Mouse (Mus musculus) heart, postnatal 14 days (tissue): ENCODE results near the gene Chrnb2. TPM values are rescaled to one million over a fixed set of nuclear protein-coding genes. Genes with fewer than 3 reads are reported as not detected.
"Not testable (repeated sequence)": the region's sequence is repeated elsewhere in the genome, so short reads cannot be mapped to it uniquely, and the experiment has no call there.

Experiments used
- DNase-seq, 2 experiments: peaks; one replicate each; pipeline ENCODE4 v3.0.0; 2021 to 2022
- intact Hi-C: fragments of 180-260 bp; cut with DNase I; formaldehyde crosslinking; loops from one replicate; pipeline ENCODE4 v1.15.1; 2025
- long read RNA-seq, 2 experiments: library from polyadenylated mRNA; stranded (forward); transcript quantifications; one replicate each; pipeline ENCODE4 v2.0.0; 2021
- total RNA-seq, 2 experiments: library from RNA; stranded (reverse); gene quantifications; 2 replicates each; pipeline ENCODE4 v1.2.3; 2021

Gene Chrnb2
- under 1 TPM; 0.20 to 0.29 TPM for total RNA-seq
- long read RNA-seq, experiment 1 = 0 reads
- long read RNA-seq, experiment 2 = 0 reads

DNA sequence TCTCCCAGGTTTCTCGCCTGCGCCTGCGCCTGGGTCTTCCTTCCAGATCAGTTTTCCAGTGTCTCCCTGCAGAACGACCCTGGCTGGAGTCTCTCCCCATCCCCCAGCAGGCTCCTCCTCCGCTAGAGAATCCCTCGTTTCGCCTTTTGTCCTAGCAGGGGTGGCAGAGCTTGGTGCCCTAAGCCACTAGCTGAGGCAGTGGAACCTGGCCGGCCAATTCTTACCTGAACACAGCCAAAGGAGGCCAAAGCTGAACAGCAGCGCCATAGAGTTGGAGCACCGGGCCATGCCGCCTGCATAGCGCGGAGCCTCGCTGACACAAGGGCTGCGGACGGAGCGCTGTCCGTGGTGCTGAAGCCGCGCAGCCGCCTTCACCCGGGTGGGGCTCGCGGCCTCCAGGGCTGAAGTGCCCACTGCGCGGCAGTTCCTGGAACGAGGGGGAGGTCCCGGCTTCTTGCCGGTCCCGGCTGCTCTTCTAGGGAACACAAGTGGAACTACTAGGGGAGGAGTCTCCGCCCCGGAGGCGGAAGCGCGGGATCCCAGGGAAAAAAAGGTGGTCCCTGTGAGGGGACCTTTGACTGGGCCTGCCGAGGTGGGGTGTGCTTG is at the start of gene Chrnb2:
Gene Chrnb2, minus strand, starts transcription at position 514 of the 606 bp plus-strand sequence.
- intact Hi-C loops = no loop called here
- DNase-seq = peak; percentile 87 to 91

DNA sequence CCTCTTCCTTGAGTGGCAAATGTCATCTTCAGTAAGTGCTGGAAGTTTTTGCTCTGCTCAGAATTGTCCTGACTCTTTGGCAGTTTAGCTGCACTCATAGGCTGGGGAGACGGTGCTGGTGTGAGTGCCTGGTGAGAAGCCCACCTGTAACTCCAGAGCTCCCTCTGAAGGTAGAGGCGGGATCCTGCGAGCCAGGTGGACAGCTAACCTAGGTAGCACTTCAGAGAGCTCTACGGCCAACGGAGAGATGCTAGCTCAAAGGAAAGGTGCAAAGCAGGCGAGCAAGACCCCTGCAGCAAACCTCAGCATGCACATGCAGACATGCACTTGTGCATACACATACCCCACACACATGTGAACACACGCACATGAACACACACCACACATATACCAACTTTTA is 49.6 kb upstream of the Chrnb2 start:
- no peak for DNase-seq
- intact Hi-C loops = no loop called here

DNA sequence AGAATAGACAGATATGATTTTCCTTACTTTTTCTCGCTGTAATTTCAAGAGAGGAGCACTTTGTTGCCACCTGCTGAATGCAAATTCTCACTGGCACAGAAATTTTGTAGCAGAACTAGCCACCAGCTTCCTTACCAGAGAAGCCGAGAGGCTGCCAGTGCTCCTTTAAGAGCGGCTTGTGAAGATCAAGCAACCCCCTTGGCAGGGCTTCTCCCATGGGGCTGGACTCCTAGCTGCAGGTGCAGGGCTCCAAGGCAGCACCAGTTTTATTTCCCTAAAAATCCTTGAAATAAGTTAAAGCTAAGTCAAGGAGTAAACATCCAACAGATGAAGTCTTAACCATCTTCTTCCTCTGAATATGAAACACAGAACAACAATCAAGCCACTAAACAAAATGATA is 47.7 kb upstream of the Chrnb2 start:
- DNase-seq = no peak
- intact Hi-C loops = no loop called here

DNA sequence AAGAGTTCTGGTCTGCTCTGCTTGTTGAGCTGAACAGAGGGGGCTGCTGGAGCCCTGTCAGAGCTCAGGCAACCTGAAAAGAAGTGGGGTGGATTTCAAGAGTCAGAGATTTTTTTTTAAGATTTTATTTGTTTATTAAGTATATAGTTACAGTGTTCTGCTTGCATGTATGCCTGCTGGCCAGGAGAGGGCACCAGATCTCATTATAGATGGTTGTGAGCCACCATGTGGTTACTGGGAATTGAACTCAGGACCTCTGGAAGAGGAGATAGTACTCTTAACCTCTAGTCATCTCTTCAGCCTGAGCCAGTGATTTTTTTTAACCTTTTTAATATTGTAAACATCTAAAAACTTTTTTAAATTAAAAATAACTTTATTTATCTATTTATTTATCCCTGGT is 46.4 kb upstream of the Chrnb2 start:
- intact Hi-C loops = no loop called here
- DNase-seq = no peak

DNA sequence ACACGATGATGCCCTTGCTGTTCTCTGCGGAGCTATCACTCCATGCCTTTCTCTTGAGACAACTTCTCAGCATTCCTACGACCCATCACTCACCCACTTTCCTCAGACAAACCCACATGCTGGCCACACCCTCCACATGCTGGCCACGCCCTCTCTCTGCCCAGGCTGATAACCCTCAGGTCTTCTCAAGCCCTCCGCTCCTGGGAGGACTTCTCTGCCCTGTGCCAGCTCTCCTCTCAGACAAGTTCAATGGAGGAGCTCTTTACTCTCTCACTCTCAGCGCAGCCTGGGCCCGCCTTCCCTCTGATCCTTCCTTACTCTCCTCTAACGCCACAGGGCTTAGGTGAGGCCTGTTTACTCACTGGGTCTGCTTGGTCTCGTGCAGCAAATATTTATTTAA is 44.2 kb upstream of the Chrnb2 start:
- intact Hi-C loops = no loop called here
- DNase-seq = no peak

DNA sequence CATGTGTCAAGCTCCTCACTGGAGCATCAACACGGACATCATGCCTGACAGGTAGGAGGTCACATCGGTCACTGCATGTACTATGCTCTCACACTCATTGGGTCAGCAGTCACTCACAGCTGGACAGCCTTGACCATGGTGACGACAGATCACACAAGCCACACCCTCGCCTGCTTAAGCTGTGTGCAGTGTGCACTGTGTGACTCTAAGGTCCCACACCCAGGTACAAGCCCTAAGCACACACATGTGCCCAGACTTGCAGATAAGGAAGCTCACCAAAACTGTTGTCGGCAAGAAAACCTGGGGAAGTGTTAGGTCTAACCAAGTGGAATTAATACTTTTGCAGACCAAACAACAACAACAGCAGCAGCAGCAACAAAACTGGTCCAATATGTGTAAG is 43.4 kb upstream of the Chrnb2 start:
- intact Hi-C loops = no loop called here

DNA sequence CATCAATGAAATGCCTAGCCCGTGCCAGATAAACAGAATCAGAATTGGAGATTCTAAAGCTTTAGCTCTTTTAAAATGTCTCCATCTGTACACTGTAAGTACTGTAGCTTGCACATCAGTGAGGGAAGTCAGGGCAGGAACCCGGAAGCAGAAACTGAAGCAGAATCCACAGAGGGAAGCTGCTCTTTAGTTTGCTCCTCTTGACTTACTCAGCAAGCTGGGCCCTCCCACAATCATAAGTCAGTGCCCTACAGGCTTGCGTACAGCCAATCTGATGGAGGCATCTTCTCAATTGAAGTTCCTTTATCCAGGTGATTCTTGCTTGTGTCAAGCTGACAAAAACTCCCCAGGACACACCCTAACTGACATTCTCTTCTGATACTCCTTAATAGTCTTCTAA is 42.7 kb upstream of the Chrnb2 start:
- intact Hi-C loops = no loop called here
- DNase-seq = no peak

More for the DNA sequence above, 43.4 kb upstream of the Chrnb2 start:
- DNase-seq = no peak

DNA sequence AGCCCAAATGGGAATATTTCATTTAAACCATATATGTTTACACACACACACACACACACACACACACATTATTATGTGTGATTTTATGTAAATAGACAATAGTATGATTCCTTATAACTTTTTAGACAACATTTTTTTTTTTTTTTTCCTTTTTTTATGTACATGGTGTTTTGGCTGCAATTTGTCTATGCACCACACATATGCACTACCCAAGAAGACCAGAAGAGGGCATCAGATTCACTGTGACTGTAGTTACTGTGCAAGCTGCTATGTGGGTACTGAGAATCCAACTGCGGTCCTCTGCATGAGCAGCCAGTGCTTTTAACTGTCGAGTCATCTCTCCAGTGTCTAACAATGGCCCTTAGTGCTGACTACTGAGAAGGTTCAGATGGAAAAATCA is 42.3 kb upstream of the Chrnb2 start:
- DNase-seq = no peak
- intact Hi-C loops = no loop called here

DNA sequence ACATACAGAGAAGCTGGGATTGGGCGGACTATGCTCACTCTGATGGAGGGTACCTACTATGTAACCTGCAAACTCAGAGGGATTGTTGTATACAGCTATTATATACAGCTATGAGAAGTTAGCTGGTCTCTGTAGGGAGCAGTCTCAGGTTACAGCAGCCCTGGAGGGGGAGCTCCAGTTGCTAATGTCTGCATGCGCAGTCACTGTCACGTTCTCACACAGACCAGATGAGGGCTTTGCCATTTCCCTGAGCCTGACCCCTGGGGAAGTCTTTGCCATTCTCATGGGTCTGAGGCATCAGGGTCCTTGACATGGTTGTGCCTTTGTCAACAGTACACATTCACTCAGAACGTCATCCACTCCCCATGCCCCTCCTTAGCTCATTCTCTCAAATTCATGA is 40.7 kb upstream of the Chrnb2 start:
- intact Hi-C loops = no loop called here
- DNase-seq = no peak

DNA sequence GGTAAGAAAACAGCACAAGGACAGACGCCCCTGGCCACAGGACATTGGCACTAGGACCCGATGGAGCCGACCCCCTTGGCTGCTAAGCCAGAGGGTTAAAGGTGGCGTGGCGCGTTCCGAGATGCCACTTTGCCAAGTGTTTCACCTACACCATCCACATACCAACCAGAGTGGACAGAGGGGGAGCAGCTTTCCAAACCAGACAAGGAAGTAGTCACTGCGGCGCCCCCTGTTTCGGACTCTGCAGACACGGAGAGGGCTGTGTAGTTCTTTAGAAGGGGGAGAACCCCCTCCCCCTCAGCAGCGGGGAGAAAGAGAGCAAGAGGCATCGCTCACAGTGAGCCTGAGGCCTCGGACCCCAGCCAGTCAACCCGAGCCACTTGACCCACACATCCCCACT is 38.4 kb upstream of the Chrnb2 start:
- no peak for DNase-seq
- intact Hi-C loops = no loop called here

DNA sequence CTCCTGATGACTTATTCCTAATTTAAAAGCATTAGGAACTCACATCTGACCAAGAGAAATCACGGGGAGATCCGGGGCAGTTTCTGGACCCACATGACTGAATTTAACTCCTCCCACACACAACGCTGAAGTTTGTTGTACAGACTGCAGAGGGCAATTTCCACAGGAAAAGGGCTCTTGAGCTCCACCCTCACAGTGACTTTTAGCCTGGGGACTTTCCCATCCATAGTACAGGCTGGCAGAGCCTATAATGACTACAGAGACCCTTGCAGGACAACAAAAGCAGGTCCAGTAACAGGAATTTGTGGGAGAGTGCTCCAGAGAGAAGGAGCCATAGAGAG is 37.0 kb upstream of the Chrnb2 start:
- intact Hi-C loops = no loop called here
- DNase-seq = no peak

DNA sequence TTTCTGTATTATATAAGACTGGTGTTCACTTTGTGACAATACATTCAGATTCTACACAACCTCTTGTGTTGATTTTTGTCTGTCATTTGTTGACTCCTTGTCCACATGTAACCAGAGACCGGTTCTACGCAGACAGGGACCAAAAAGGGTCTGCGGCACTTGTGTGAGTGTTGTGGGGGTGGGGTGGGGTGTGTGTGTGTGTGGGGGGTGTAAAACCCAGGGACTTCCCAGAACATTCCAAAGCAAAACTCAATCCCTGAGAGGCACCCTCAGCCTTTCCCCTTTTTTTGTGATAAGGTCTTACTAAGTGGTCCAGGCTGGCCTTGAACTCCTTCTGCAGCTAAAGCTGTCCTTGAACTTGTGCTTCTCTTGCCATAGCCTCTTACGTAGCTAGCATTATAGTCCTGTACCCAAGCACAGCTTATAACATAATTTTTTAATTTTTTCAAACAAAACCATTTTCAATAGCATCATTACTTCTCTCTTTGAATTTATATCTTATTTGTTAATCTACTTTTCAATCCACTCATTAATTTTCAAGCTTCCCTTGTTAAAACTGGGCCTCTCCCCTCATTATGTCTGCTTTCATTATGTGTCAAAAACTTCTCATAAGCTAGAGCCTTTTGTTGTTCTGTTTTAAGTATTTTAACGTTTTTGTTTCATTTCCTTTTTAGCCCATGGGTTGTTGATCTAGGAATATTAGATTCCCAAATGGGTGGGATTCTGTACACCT is 36.5 kb upstream of the Chrnb2 start:
- no peak for DNase-seq
- intact Hi-C loops = no loop called here

DNA sequence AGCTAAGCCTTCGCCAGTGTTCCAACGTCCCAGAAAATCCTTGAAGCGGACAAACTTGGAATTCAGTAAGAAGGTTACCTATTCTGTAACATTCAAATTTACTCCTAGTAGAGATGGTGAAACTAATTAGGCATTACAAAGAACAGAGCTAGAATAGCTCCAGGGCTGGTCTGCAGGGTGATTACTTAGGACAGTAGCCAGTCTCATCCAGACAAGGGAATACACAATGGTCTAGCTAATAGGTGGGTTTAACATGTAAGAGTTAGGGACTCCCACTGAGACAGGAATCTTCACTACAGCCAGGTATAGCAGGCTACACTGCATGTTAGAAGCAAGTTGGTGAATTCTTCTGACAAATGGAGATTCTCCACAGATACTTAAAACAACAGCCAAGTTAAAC is 35.6 kb upstream of the Chrnb2 start:
- intact Hi-C loops, DNase-seq: not testable (repeated sequence)

DNA sequence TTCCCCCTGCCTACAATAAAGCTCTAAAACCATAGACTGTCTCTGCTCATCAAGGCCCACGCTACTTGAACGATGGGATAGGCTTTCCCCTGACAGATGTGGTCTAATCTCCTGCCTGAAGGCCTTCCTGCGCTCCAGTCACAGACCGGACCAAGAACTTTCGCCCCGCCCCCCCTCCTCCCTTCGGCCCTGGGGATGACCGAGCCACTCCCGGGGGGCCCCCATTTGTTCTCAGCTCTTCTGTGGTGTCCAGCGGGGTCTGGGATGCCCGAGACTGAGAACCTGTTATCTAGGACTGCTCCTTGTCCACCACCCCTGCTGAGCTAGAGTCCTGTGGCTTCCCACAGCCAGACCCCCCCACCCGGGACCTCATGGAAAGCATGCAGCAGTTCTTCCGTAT is 35.0 kb upstream of the Chrnb2 start:
- DNase-seq = no peak
- intact Hi-C loops = no loop called here

DNA sequence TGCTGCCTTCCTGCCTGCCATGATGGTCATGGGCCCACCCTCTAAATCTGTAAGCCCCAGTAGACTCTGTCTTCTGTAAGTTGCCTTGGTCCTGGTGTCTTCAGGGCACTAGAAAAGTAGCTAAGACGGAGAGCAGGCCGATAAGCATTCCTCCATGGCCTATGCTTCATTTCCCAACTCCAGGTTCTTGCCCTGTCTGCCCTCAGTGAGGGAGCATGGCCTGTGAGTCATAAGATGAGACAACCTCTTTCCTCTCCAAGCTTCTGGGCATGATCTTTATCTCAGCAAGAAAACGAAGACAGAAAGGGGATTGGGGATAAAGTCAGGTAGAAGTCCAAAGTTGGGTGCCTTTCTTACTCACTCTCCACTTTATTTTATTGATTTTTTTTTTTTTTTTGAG is 34.1 kb upstream of the Chrnb2 start:
- no peak for DNase-seq
- intact Hi-C loops = no loop called here

DNA sequence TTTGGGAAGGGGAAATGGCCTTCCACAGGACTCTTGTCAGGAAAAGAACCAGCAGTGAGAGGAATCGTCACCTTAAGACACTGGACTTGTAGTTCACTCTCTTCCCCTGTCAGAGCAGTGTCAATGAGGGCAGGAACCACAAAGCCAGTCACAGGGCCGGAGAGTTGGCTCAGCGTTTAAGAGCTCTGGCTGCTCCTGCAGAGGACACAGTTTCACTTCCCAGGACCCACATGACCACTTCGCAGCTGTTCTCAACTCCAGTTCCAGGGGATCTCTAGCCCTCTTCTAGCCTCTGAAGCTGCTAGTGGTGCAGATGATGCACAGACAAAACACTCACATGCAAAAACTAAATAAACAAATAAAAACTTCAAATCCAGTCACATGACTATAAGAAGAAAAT is 31.9 kb upstream of the Chrnb2 start:
- intact Hi-C loops = no loop called here
- DNase-seq = peak; percentile 17 to 27

DNA sequence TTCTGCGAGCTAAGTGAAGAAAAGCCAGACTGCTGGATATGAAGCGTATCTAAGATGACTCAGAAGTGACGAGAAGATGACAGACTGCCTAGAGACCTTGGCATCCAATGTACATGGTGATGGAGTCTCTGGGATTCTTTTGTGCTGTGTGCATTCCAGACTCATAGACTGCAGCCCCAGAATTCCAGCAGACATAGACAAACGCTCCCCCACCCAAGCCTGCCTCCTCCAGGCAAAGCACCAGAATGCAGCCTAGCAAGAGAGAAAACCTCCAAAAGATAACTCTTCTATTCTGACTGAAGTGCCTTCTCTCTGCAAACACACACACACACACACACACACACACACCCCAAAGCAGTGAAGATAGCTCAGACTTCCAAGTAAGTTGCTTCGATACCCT is 31.3 kb upstream of the Chrnb2 start:
- no peak for DNase-seq

DNA sequence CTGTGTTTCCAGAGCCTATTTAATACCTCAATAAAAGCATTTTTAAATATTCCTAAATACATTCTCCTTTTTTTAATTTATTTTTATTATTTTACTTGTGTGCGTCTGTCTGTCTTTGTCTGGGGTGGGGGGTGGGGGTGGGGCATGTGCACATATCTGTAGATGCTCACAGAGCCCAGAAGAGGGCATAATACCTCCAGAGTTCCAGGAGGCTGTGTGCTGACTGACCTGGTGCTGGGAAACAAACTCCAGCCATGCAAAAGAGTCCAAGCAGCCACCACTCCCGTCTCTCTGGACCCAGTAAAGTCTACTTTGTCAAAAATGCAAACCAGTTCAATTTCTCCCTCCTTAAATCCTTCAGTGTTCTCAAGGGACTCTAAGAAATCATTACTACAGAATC is 30.2 kb upstream of the Chrnb2 start:
- intact Hi-C loops = no loop called here
- DNase-seq = no peak

More for the DNA sequence above, 31.3 kb upstream of the Chrnb2 start:
- intact Hi-C loops = no loop called here

DNA sequence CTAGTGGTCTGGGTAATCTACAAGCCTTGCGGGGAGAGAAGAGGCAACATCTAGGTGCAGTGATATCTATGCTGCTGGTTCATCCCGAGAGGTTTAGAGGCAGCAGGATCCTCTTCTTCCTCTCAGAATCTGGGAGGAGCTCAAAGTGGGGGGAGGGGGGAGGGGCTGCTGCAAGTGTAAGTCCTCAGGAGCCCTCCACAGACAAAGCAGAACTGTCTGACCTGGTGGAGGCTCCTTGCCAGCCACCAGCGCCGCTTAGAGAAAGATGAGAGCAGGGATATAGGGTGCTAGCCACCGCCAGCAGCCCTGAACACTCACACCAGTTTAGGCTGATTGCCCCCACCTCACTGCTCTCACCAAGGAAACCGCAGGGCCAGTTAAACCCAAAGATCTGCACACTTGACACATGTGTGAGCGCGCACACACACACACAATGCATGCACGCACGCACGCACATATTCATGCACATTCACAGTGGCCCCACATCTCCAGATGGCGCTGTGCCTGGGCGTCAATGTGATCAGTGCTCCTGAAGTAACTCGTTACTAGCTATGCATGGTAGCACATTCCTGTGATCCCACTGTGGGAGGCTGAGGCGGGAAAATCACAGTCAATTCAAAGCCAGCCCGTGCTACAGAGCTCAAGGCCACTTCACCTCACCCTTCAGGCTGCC is 24.4 kb upstream of the Chrnb2 start:
- intact Hi-C loops = no loop called here
- DNase-seq = no peak

DNA sequence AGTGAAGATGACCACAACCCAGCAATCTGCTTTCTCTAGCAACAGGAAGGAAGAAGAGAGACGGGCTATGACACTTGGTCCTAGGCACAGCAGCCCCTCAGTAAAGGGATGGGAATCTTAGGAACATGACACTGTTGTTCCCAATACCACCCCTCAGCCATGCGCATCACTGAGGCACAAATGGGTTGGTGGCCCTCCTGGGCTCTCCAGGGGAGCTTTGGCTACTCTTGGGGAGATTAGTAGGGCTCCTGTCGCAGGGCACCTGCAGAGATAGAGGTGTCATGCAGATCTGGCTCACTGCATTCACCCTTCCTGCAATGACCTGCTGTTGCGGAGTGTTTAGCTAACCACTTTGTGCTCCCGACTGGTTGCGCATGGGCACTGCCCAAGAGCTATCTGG is 21.8 kb upstream of the Chrnb2 start:
- DNase-seq = no peak

DNA sequence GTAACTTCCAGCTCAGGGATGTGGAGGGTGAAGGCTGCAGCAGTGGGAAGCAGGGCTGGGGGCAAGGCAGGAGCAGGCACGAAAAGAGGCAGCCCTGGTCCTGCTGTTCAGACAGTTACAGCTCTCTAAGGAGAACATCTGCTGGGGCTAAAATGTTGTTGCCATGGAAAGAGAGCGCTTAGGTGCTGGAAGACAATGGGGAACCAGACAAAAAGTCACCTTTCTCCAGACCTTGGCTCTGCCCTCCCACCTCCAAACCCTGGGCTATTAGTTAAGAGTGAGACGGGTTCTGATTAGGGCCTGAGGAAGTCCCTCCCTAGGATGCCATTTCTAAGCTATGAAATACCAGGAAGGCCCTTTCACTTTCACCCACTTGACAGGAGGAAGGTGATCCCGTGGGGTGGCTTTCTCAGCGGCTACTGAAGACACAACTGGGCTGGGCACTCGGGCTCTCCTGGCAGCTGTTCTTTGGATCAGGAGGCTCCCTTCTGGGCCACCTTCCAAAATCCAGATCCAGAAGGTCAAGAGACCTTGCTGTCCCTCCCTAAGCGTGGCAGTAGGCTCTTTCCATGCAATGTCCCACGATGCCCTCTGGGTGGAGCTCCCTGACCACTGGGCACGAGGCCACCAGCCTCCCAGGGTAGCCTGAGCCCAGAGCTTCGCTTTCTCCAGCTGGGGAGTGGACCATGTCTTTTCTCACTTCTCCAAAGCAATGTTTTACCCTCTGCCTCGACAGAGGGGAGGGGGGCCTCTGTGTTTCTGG is 20.7 kb upstream of the Chrnb2 start:
- DNase-seq = peak; percentile 87 to 92
- intact Hi-C loops = loop anchor here (1.0 to 5.0 kb wide), 2 partner anchors 73 to 177 kb away; partner anchors contain the start of gene Atp8b2

More for the DNA sequence above, 21.8 kb upstream of the Chrnb2 start:
- intact Hi-C loops = no loop called here
